13 mouse cellular contexts compared by ENCODE assay signal in the genomic region with DNA sequence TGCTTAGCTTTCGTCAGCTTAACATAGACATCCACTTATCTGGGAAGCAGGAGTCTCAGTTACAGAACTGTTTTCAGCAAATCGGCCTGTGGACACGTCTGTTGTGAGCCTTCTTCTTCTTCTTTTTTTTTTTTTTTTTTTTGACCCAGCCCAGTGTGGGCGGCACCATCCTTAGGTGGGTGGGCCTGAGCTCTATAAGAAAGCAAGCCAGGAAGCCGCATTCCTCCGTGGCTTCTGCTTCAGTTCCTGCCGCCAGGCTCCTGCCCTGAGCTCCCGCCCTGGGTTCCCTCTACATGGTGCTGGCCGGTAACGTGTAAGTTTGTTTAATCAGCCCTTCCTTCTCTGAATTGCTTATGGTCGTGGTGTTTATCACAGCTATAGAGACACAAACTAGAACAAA. TPM values are rescaled to one million over a fixed set of nuclear protein-coding genes. Genes with fewer than 3 reads are reported as not detected.
DNase-seq lines count a peak whose midpoint lies in the region; ATAC-seq and TF ChIP-seq lines count a peak whose summit lies in the region.
"Had no signal": no experiment of that assay in that cellular context is flagged by ENCODE, and none has a peak within 500 bp of the region (broad histone marks: within the 10 kb centered on the region; RNA-seq: fewer than 3 reads in every experiment).

No protein-coding gene starts in this region.

- no peak for TF ChIP-seq CTCF in CH12.LX (conservative IDR thresholded peaks at IDR 0.05 in 1 of 2, IDR thresholded peaks at IDR 0.05 in 1 of 2; ENCODE audit: low read depth in 2 of 2, low read length in 2 of 2)
- no peak for TF ChIP-seq CTCF in liver, embryonic 14.5 days (IDR thresholded peaks at IDR 0.05; ENCODE audit: low read depth)

- WGBS in liver, embryonic 14.5 days (ENCODE audit: insufficient replicate concordance): 14% methylated on average over 11 of the region's 11 CpGs
- 80% methylated on average over 11 of the region's 11 CpGs for WGBS in hindbrain, embryonic 14.5 days

- H3K9me3 ChIP-seq in CH12.LX (replicated peaks; ENCODE audit: low read length): no peaks in the 10 kb centered on the region
- H3K9me3 ChIP-seq in liver, embryonic 14.5 days (ENCODE audit: control insufficient read depth, low read length): no peaks in the 10 kb centered on the region
- no peaks in the 10 kb centered on the region for H3K9me3 ChIP-seq in hindbrain, embryonic 14.5 days (ENCODE audit: control insufficient read depth, low read length)

- no peak overlapping the region for H3K9ac ChIP-seq in CH12.LX (ENCODE audit: insufficient read depth, low read depth)
- no peak overlapping the region for H3K9ac ChIP-seq in liver, embryonic 14.5 days (replicated peaks)
- H3K9ac ChIP-seq in hindbrain, embryonic 14.5 days: no peak overlapping the region

- TF ChIP-seq EP300 in CH12.LX (IDR thresholded peaks at IDR 0.05; ENCODE audit: low read length): no peak
- TF ChIP-seq EP300 in liver, embryonic 14.5 days (IDR thresholded peaks at IDR 0.05; ENCODE audit: low read depth): no peak

- peak; percentile 65; the same call in 1 of the 2 replicates for ATAC-seq in liver, embryonic 14.5 days (ENCODE audit: insufficient read depth)
- no peak for ATAC-seq in hindbrain, embryonic 14.5 days (ENCODE audit: low FRiP score)
- ATAC-seq: hindbrain, postnatal 0 days had no signal

- in situ Hi-C loops in CH12.LX (cut with MboI; ENCODE audit: low pct_ligation_motif_present, low pct_unique_long_range_greater_than_20kb, low sequenced_read_pairs): no loop called here

- peak; percentile 79 for TF ChIP-seq POLR2A in CH12.LX (IDR thresholded peaks at IDR 0.05; ENCODE audit: low read depth, low read length)

- peak overlapping the region in 1 of 3 experiments; percentile 35 for H3K4me3 ChIP-seq in CH12.LX (replicated peaks in 1 of 3; ENCODE audit: low read depth in 2 of 3, low read length in 2 of 3, poor library complexity in 1 of 3)
- no peak overlapping the region for H3K4me3 ChIP-seq in liver, embryonic 14.5 days (ENCODE audit: insufficient read depth in 1 of 2, low read depth in 2 of 2, low read length in 2 of 2)
- H3K4me3 ChIP-seq in hindbrain, embryonic 14.5 days (replicated peaks; ENCODE audit: low read length): no peak overlapping the region

- dilution Hi-C loops in CH12.LX (cut with MboI; ENCODE audit: extremely low pct_ligation_motif_present, extremely low pct_unique_long_range_greater_than_20kb, low sequenced_read_pairs): no loop called here

- peaks cover 5 to 68% of the 10 kb centered on the region in 2 experiments; a peak in 3 of 4 replicates for H3K4me1 ChIP-seq in CH12.LX (ENCODE audit: control insufficient read depth in 1 of 2, insufficient read depth in 2 of 2)
- peaks cover 0 to 17% of the 10 kb centered on the region in 2 experiments; a peak in 2 of 4 replicates for H3K4me1 ChIP-seq in liver, embryonic 14.5 days (replicated peaks; ENCODE audit: control insufficient read depth in 2 of 2, insufficient read depth in 2 of 2, low read length in 1 of 2)
- peaks cover 9% of the 10 kb centered on the region for H3K4me1 ChIP-seq in hindbrain, embryonic 14.5 days (replicated peaks; ENCODE audit: control insufficient read depth, insufficient read depth, low read length)

- H3K27me3 ChIP-seq in CH12.LX (replicated peaks): no peaks in the 10 kb centered on the region
- H3K27me3 ChIP-seq in liver, embryonic 14.5 days (ENCODE audit: control insufficient read depth, insufficient read depth, low read length): no peaks in the 10 kb centered on the region
- H3K27me3 ChIP-seq in hindbrain, embryonic 14.5 days (ENCODE audit: control insufficient read depth, insufficient read depth, low read length): no peaks in the 10 kb centered on the region

- TF ChIP-seq RAD21 in CH12.LX (IDR thresholded peaks at IDR 0.05; ENCODE audit: low read depth, low read length): no peak

- peaks cover 8 to 32% of the 10 kb centered on the region in 2 experiments for H3K36me3 ChIP-seq in CH12.LX (replicated peaks in 1 of 2; ENCODE audit: control insufficient read depth in 1 of 2, insufficient read depth in 1 of 2, low read length in 1 of 2)
- H3K36me3 ChIP-seq in liver, embryonic 14.5 days (replicated peaks; ENCODE audit: control insufficient read depth, insufficient read depth, low read depth): no peaks in the 10 kb centered on the region
- no peaks in the 10 kb centered on the region for H3K36me3 ChIP-seq in hindbrain, embryonic 14.5 days (replicated peaks; ENCODE audit: control insufficient read depth, insufficient read depth)

- H3K4me2 ChIP-seq in CH12.LX (ENCODE audit: insufficient read depth, low read depth, poor library complexity, severe bottlenecking): peak overlapping the region; percentile 43; the same call in 1 of the 2 replicates
- H3K4me2 ChIP-seq in liver, embryonic 14.5 days (ENCODE audit: low read depth): peak overlapping the region; percentile 37
- no peak overlapping the region for H3K4me2 ChIP-seq in hindbrain, embryonic 14.5 days (replicated peaks)
- H3K4me2 ChIP-seq: midbrain, embryonic 11.5 days had no signal

- DNase-seq in 3134 (ENCODE audit: extremely low read depth, insufficient read length, low spot score) (peak; percentile 68), CH12.LX (ENCODE audit: extremely low read depth) (peak; percentile 58)
- DNase-seq in c-Kit-positive CD71-negative TER-119-negative erythroid progenitor cells, embryonic 14.5 days (ENCODE audit: low read depth): peak; percentile 32
- peak; percentile 16 to 26 (median 17) for DNase-seq in liver, embryonic 14.5 days (ENCODE audit: low read depth in 3 of 3, low spot score in 3 of 3)
- DNase-seq in hindbrain, embryonic 14.5 days (ENCODE audit: low spot score): no peak
- no peak for DNase-seq in natural killer cell, adult 2 months (ENCODE audit: low spot score in 2 of 2)
- no peak for DNase-seq in adrenal gland, postnatal 4 days (ENCODE audit: low spot score in 2 of 2)
- DNase-seq in cerebellum, adult 11 months: no peak
- DNase-seq: gastrocnemius, postnatal 10 days; kidney, postnatal 36 days; right cerebral cortex, postnatal 4 days had no signal

- H3K27ac ChIP-seq in CH12.LX (ENCODE audit: insufficient read depth, low read depth): no peak overlapping the region
- H3K27ac ChIP-seq in liver, embryonic 14.5 days: no peak overlapping the region
- H3K27ac ChIP-seq in hindbrain, embryonic 14.5 days: no peak overlapping the region
- H3K27ac ChIP-seq: hindbrain, postnatal 0 days had no signal

- peaks cover 24% of the 10 kb centered on the region for H3K79me2 ChIP-seq in CH12.LX (replicated peaks; ENCODE audit: control insufficient read depth, extremely low read depth, insufficient read depth, poor library complexity, severe bottlenecking)

TF ChIP-seq in CH12.LX, 34 proteins besides CTCF, POLR2A, EP300 and RAD21:
- TF ChIP-seq UBTF (IDR thresholded peaks at IDR 0.05; ENCODE audit: low read depth, low read length): no peak
- peak; percentile 33; the same call in 1 of the 2 replicates for TF ChIP-seq MAX (IDR thresholded peaks at IDR 0.05; ENCODE audit: low read length)
- TF ChIP-seq BHLHE40 (IDR thresholded peaks at IDR 0.05; ENCODE audit: low read depth, low read length): no peak
- peak; percentile 37; the same call in 1 of the 2 replicates for TF ChIP-seq ELF1 (IDR thresholded peaks at IDR 0.05; ENCODE audit: low read depth, low read length)
- TF ChIP-seq NELFE (IDR thresholded peaks at IDR 0.05; ENCODE audit: low read depth, low read length): peak; percentile 34; the same call in 1 of the 2 replicates
- peak; percentile 95 for TF ChIP-seq ZNF384 (IDR thresholded peaks at IDR 0.05; ENCODE audit: low read depth, low read length)
- TF ChIP-seq TBP (conservative IDR thresholded peaks at IDR 0.05; ENCODE audit: low read depth, low read length): peak; percentile 76

RNA-seq across cellular contexts. Expression of gene Mbnl2, which starts 30.8 kb away (rescaled TPM):
- total RNA-seq in CH12.LX (2012; rRNA removed) (19.6 and 23.9 TPM in 2 replicates), CH12.LX (2014; rRNA removed) (23.7 and 23.8 TPM in 2 replicates)
- 21.8 and 28.9 TPM in 2 replicates for polyA plus RNA-seq in CH12.LX (2012; ENCODE audit: insufficient read length, low read depth)
- polyA plus RNA-seq in liver, embryonic 14.5 days (2012; rRNA removed): 6.5 and 6.8 TPM in 2 replicates
- polyA plus RNA-seq in liver, embryonic 14.5 days (2014; fragmentation: Nextera tagmentation; extraction: Ambion mirVana): 13.5 and 13.7 TPM in 2 replicates
- polyA plus RNA-seq in hindbrain, embryonic 14.5 days (2014; fragmentation: Nextera tagmentation; extraction: Ambion mirVana): 24.4 and 29.7 TPM in 2 replicates
- total RNA-seq in adrenal gland, postnatal 4 days (2021): 100 to 1,000 TPM; 169 to 182 TPM

Comparison
In these comparisons a context has a peak if more than half of its experiments do, and no peak if none do; other contexts are left out.
1. DNase-seq: peak in 3134 (single experiment), CH12.LX (single experiment), c-Kit-positive CD71-negative TER-119-negative erythroid progenitor cells, embryonic 14.5 days (single experiment) and liver, embryonic 14.5 days (3 of 3); none in hindbrain, embryonic 14.5 days (single experiment), natural killer cell, adult 2 months (0 of 2), adrenal gland, postnatal 4 days (0 of 2) and cerebellum, adult 11 months (single experiment).